Mouse (Mus musculus): ENCODE measurements at regions not wholly inside any gene's neighbourhood (a gene's known extent, or its start where the extent isn't known, plus 50 kb on each side); places are given as distances from the start of the nearest gene placed in this dataset.

DNA sequence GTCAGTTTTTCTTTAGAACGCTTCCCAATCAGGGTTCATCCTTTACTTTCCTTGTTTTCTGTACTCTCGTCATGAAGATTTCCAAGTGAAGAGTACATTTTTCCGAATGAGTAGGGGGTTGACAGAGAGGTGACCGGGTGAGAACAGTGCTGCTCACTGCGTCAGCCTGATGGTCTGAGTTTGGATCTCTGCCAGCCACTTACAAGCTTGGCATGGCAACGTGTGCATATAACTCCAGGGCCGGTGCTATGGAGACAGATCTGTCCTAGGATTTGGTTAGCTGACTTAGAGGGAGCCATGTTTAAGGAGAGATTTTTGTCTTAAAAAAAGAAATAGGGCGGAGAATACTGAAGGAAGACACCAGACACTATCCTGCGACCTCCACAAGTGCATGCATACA lies 92.8 kb downstream of the Atxn7l3b start:
- TF ChIP-seq TCF12 (IDR thresholded peaks at IDR 0.05; ENCODE audit: insufficient read depth, poor library complexity, severe bottlenecking) (no peak), POLR2A (IDR thresholded peaks at IDR 0.05; ENCODE audit: insufficient read length, low read depth) (no peak), MYOD1 (IDR thresholded peaks at IDR 0.05; ENCODE audit: control insufficient read depth in 1 of 3, insufficient read length in 2 of 3, low read depth in 2 of 3) (no peak), MAX (IDR thresholded peaks at IDR 0.05; ENCODE audit: low read depth) (no peak), USF1 (IDR thresholded peaks at IDR 0.05; ENCODE audit: low read depth) (no peak)
